Mouse (Mus musculus) kidney, adult 2 months (tissue): ENCODE results near the gene Arhgap31. TPM values are rescaled to one million over a fixed set of nuclear protein-coding genes. Genes with fewer than 3 reads are reported as not detected.
"Not testable (repeated sequence)": the region's sequence is repeated elsewhere in the genome, so short reads cannot be mapped to it uniquely, and the experiment has no call there.

ENCODE experiments used
- DNase-seq: peaks from one replicate; pipeline ENCODE4 v3.0.0; 2021
- H3K27ac ChIP-seq: fragments of 200-500 bp; 2 replicates; pipeline ENCODE4 v1.5.1; 2012; ENCODE audit warnings: low read depth, low read length, control low read depth, inconsistent platforms; ENCODE audit not compliant: insufficient read depth
- H3K27me3 ChIP-seq: fragments of 200-500 bp; replicated peaks from 2 replicates; pipeline ENCODE4 v1.6.1; 2012; ENCODE audit warnings: mild to moderate bottlenecking, moderate library complexity, low read length, inconsistent platforms; ENCODE audit not compliant: control insufficient read depth, insufficient read depth
- H3K36me3 ChIP-seq: fragments of 200-500 bp; 2 replicates; pipeline ENCODE4 v1.6.1; 2012; ENCODE audit warnings: mild to moderate bottlenecking, moderate library complexity, low read length, inconsistent platforms; ENCODE audit not compliant: control insufficient read depth, insufficient read depth
- H3K4me1 ChIP-seq: fragments of 200-500 bp; 2 replicates; pipeline ENCODE4 v1.6.1; 2011; ENCODE audit warnings: low read length; ENCODE audit not compliant: control insufficient read depth, insufficient read depth
- H3K4me3 ChIP-seq: fragments of 200-500 bp; 2 replicates; pipeline ENCODE4 v1.5.1; 2011; ENCODE audit warnings: mild to moderate bottlenecking, low read depth, low read length, control low read depth; ENCODE audit not compliant: insufficient read depth
- CTCF ChIP-seq: fragments of 200-500 bp; conservative IDR thresholded peaks from 2 replicates; pipeline ENCODE4 v1.5.1; 2011; ENCODE audit warnings: low read depth, mild to moderate bottlenecking, control low read depth, low read length, moderate library complexity, mixed read lengths; ENCODE audit not compliant: insufficient read depth, insufficient read length
- POLR2A ChIP-seq: fragments of 200-500 bp; IDR thresholded peaks from one replicate; pipeline ENCODE4 v1.6.1; 2011; ENCODE audit warnings: low read depth, low read length, control low read depth
- whole genome bisulfite sequencing: fragments of 180-500 bp; shearing (Covaris S2); methylation state at CpG from one replicate; pipeline ENCODE4 v1.1.7; 2018; 5-methylcytosine and 5-hydroxymethylcytosine counted together
- polyA plus RNA-seq: library from polyadenylated mRNA; depleted of rRNA; stranded (reverse); fragments of >200 nt; gene quantifications from 2 replicates; pipeline ENCODE4 v1.2.3, GENCODE M21; 2012

Gene Arhgap31
- polyA plus RNA-seq, 1 experiment: 6.9 TPM

DNA sequence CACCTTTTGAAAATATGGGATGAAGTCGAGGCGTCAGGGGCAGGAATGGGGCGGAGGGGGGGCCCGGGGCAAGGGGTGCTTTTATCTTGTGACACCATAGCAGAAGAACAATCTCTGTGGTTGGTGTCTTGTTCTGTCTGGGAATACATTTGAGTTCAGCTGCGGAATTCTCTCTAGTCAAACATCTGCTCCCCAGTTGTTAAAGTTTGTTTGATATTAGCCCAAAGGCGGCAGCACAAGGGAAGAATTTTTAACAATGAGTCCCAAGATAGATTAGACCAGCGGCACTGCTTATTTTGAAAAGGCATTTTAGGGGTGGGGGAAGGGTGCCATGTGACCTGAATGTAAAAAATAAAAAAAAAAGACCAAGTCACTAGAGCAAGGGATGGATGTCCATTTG is 30.0 kb downstream of the Arhgap31 start:
- H3K36me3 ChIP-seq: no peaks in the 10 kb centered on the region
- H3K27ac ChIP-seq: no peak overlapping the region
- no peaks in the 10 kb centered on the region for H3K27me3 ChIP-seq
- H3K4me3 ChIP-seq: no peak overlapping the region
- WGBS: 75% methylated on average over 7 of the region's 7 CpGs
- 0 out of 2 replicates have a peak, but pooled peaks cover 3% of the 10 kb centered on the region for H3K4me1 ChIP-seq
- DNase-seq: no peak
- TF ChIP-seq POLR2A: no peak
- TF ChIP-seq CTCF: no peak

DNA sequence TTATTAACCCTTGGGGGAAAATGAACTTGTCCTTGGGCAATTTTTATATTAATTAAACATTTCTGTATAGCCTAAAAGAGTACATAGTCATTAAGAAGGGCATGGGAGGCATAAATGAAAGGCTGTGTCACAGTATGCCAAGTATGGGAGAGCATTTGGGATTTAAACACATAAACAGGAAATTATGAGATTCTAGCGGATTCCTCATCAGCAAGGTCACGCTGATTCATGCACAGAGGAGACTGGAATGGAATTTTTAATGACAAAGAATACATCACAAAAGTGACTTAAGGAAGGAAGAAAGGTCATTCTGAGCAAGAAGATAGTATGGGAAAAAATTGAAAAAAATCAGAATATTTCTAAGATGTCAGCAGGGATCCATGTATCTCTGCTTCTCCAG is 31.8 kb downstream of the Arhgap31 start:
- Histone ChIP-seq H3K4me3 (no peak overlapping the region), H3K27ac (no peak overlapping the region), H3K27me3 (no peaks in the 10 kb centered on the region), H3K36me3 (no peaks in the 10 kb centered on the region), H3K4me1 (0 out of 2 replicates have a peak, but pooled peaks cover 3% of the 10 kb centered on the region)
- DNase-seq: no peak
- no peak for TF ChIP-seq POLR2A
- no peak for TF ChIP-seq CTCF
- WGBS: 80% methylated on average over 2 of the region's 2 CpGs

DNA sequence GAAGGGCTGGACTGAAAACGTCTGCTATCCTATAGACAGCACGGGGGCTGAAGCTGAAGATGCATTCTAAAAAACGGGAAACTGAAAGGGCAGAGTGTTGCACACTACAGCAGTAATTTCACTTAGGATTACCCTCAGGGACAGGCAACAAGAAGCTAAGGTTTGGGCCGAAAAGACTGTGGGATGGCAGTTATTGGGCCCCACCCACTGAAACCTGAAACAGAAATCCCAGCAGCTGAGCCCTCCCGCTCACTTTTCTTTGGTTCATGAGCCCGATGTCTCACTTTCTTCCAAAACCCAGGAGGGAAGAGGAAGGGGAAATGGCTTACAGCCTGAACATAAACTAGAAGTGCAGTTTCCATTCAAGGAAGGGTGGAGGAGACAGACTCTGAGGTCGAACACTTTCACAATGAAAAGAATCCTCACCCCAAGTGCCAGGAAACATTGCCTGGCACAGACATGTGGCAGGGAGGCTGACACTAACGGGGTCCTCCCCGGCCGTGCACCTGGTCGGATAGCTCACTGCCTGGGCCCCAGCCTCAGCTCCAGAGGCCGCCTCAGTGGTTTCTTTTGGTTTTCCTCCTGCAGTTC is 33.5 kb downstream of the Arhgap31 start:
- Histone ChIP-seq H3K27me3 (no peaks in the 10 kb centered on the region), H3K36me3 (no peaks in the 10 kb centered on the region), H3K4me1 (peaks cover 3% of the 10 kb centered on the region; the same call in 1 of the 2 replicates), H3K27ac (peak overlapping the region; percentile 83), H3K4me3 (peak overlapping the region; percentile 24; the same call in 1 of the 2 replicates)
- 19% methylated on average over 12 of the region's 12 CpGs for WGBS
- TF ChIP-seq CTCF (no peak), POLR2A (no peak)
- DNase-seq: peak; percentile 69

DNA sequence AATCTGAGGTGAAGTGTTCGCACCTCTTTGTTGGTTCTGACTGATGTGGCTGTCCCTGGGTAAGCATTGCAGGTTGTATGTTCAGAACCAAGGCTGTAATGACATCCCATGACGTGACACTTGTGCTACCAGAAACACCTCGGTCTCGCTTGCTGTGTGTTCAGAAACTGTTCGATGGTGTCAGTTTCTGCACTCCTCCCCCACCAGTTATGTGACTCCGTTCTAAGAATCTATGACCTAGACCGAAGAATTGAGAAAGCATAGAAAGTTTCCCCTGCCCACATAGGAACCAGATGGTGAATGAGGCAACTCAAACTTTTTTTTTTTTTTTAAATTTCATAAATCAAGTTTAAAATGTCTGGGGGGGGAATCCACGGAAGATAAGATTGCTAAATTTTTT is 34.2 kb downstream of the Arhgap31 start:
- peaks cover 3% of the 10 kb centered on the region; the same call in 1 of the 2 replicates for H3K4me1 ChIP-seq
- DNase-seq: no peak
- no peaks in the 10 kb centered on the region for H3K27me3 ChIP-seq
- no peaks in the 10 kb centered on the region for H3K36me3 ChIP-seq
- no peak for TF ChIP-seq CTCF
- no peak overlapping the region for H3K27ac ChIP-seq
- no peak overlapping the region for H3K4me3 ChIP-seq
- WGBS: 46% methylated on average over 8 of the region's 8 CpGs

DNA sequence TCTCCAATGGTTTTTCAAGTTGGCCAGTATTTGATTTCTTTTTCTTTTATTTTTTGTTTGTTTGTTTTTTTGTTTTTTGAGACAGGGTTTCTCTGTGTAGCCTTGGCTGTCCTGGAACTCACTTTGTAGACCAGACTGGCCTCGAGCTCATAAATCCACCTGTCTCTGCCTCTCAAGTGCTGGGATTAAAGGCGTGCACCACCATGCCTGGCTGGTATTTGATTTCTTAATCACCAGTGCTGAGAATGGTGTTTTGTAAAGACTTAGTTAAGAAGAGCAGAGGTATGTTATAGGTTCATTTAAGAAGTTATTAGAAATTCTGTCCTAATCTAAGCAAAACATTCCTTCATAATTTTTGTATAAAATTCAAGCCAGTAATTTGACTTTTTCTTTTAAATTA is 35.1 kb downstream of the Arhgap31 start:
- WGBS: 91% methylated on average over 2 of the region's 2 CpGs
- not testable (repeated sequence) for H3K36me3 ChIP-seq, H3K4me1 ChIP-seq, H3K27me3 ChIP-seq, H3K27ac ChIP-seq, DNase-seq, H3K4me3 ChIP-seq

DNA sequence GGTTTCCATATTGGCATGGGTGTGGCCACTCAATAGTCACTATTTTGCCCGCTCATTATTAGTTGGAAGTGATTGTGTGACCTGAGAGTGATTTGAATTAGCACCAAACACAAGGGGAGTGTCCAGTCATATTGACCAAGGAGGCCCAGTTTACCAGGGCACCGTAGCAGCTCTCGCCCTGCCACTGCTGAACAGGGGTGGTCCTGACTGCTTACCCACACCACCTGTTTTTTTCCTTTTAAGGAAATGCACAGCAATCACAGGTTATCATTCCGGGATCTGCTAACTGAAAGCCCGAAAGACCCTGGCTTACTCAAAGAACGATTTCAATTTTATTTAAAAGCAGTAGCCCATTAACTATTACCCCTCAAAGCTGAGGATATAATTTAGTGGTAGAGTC is 35.9 kb downstream of the Arhgap31 start:
- Histone ChIP-seq H3K36me3 (no peaks in the 10 kb centered on the region), H3K27me3 (no peaks in the 10 kb centered on the region), H3K4me1 (peaks cover 3% of the 10 kb centered on the region; the same call in 1 of the 2 replicates), H3K27ac (no peak overlapping the region), H3K4me3 (no peak overlapping the region)
- 93% methylated on average over 6 of the region's 6 CpGs for WGBS
- no peak for DNase-seq
- TF ChIP-seq POLR2A (no peak), CTCF (no peak)

DNA sequence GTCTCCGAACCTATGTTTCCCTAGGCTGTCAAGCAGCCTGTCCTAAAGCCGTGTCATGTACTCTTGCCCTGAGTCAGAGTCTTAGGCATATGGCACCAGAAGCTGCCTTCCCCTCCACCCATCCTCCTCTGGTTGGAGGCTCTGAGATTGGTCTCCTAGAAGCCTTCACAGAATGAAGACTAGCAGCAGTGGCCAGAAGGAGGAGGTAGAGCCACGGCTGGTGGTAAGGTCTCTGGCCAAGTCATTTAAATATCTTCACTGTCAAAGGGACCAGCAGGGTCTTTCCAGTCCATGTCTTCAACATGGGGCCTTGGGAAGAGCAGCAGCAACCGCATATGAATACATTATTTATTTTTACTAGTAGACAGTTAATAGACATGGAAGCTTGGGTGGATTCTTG is 36.4 kb downstream of the Arhgap31 start:
- Histone ChIP-seq H3K27ac (no peak overlapping the region), H3K27me3 (no peaks in the 10 kb centered on the region), H3K4me3 (no peak overlapping the region), H3K4me1 (peaks cover 3% of the 10 kb centered on the region; the same call in 1 of the 2 replicates), H3K36me3 (no peaks in the 10 kb centered on the region)
- no peak for DNase-seq
- 95% methylated on average over 4 of the region's 4 CpGs for WGBS
- no peak for TF ChIP-seq CTCF
- no peak for TF ChIP-seq POLR2A

DNA sequence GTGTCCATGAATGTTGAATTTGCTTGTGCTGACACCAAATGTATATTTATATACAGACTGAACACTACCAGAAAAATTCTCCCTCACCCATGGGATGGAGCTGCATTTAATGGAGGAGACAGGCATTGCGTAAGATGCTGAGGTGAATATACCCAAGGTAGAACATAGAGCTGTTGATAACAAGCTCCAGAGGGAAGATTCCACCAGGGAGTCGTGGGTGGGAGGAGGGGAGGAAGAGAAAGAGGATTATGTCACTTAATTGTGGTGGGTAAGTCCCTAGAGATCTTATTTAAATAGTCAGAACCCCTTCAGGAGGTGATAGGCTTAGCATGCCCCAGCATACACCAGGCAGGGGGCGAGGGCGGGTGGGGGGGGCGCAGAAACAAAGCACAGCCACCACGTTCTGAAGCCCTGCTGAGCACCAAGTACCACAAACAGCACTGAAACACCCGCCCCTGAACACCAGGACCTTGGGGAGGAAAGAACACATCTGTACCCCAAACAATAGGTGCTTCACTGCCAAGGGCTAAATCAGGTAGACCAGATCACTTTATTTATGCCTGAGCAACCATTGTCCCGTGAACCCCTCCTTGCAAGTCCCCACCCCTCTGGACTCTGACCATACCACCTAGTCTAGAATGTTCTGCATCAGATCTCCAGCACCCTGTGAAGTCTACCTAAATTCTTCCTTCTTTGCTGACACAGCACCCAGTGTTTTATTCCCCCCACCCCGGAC is 37.3 kb downstream of the Arhgap31 start:
- H3K36me3 ChIP-seq: no peaks in the 10 kb centered on the region
- TF ChIP-seq CTCF (no peak), POLR2A (no peak)
- DNase-seq: no peak
- H3K4me3 ChIP-seq: no peak overlapping the region
- no peak overlapping the region for H3K27ac ChIP-seq
- WGBS: 78% methylated on average over 9 of the region's 9 CpGs
- H3K27me3 ChIP-seq: no peaks in the 10 kb centered on the region
- H3K4me1 ChIP-seq: peaks cover 3% of the 10 kb centered on the region; the same call in 1 of the 2 replicates
